Mouse (Mus musculus): ENCODE measurements at regions not wholly inside any gene's neighbourhood (a gene's known extent, or its start where the extent isn't known, plus 50 kb on each side); places are given as distances from the start of the nearest gene placed in this dataset.

DNA sequence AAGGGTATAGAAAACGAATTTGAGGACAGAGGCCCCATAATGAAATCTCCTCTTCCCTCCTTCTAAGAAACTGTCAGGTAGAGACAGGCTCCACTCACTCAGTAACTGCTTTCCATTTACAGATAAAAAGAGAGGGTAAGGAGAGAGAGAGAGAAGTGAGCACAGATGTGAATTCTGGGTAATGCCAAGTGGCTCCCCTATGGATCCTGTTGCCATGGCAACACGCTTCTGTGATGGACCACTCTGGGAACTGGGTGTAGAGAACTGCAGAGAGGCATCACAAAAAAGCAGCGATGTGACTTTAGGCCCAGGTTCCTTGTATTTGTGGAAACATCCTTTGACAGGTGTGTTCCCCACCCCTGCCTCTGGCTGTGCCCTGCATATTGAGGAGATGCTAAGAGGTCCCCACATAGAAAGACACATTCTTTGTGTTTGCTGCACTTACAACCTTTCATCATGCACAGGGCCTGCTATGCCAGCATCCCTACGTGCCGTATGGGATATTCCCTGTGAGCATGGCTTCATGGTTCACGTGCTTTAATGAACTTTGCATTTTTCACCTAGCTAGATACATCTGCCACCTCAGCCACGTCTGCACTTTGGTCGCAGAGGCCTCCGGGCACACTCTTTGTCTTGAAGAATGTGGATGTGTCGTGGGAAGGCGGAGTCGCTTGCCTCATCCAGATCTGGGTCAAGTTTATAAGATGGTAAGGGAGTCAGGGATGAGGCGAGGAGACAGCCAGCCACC, 84.4 kb upstream of the Irf2bp2 start:
- DNase-seq: no peak

DNA sequence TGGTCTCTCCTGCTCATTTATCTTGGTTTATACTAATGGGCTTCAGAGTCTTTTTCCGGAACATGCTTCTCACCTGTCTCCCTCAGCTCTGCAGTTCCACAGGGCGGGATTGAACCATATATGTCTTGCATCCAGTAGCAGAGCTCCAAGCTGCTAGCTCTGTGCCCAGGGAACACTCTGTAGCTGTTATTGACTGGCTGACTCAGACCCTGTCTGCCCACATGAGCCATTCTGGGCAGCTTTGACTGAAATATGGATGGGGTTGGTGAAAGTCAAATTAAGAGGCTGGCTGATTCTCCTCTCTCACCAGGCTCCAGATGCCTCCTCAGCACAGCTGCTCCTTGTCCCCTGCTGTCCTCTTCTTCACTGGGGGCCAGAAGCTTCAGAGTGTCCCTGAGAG, 81.4 kb upstream of the Irf2bp2 start:
- DNase-seq: no peak

DNA sequence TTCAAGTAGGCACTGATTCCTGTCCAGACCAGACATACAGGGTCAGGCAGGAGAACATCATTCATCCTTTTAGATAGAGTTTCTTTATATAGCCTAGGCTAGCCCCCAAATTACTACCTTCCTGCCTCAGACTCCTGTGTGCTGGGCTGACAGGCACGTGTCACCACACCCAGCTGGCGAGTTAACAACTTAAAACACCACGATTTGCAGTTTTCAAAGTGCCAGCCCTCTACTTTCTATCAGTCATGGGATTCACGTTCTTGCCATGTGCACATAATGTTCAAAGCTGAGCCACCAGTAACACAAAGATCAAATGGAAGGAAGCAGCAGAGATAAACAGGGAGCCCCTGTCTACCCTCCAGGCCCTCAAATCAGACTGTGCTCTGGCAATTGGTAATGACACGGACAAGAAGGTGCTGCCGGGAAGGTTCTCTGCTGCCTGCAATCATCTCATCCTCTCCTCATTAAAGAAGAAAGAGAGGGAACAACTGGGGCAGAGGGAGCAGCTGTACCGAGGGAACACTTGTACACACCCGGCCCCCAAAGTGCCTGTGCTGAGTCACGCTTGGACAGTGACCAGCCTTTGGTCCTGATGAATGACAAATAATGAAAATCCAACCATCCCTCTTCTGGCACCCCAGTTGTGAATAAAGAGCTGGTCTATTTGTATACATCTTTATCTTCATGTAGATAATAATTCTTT, 79.4 kb upstream of the Irf2bp2 start:
- no peak for DNase-seq

DNA sequence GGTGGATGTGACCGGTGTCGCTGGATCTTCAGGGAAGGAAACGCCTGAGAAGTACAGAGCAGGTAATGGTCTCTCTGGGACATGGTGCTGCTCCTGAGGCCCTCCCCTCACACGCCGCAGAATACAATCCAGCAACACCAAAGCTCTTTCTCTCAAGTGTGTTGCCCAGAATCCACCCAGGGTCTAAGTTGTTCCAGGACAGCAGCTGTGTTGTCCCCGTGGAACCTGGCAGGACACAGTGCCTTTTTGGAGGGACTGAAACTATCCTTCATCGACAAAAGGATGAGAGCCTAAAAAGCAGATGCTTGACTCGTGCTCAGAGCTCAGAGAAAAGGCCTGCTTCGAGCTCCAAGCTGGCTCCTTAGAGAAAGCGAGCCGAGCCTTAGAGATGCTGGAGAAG, 77.8 kb upstream of the Irf2bp2 start:
- no peak for DNase-seq

DNA sequence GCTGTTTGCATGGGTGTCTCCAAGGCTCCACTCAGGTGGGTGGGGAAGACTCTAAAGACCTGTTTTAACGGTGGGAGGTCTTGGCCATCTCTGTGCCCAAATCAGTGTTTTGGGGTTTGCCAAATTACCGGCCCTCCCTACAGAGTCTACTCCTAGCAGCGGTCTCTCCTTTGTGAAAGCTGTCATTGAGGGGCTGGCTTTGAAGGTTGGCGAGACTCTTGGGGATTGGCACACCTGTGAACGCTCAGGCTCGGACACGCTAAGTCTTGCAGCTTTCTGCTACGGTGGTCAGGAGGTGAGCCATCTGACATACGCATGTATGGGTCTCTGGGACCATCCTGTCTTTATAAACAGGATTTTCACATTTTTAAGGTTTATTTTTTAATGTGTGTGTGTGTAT, 76.1 kb upstream of the Irf2bp2 start:
- no peak for DNase-seq

DNA sequence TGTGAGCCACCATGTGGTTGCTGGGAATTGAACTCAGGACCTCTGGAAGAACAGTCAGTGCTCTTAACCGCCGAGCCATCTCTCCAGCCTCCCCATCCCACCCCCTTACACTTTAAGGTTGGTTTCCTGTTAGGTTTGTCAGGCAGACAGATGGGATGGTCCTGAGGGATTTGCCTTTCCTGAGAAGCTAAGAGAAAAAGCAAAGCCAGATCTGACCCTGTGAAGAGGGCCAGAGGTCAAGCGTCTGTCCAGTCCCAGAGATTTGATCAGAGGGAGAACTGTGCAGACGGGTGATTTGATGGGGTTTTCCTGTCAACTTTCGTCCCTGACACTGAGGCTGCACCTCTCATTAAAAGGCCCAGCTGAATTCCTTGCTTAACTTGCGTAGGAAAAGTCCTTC, 75.4 kb upstream of the Irf2bp2 start:
- no peak for DNase-seq

DNA sequence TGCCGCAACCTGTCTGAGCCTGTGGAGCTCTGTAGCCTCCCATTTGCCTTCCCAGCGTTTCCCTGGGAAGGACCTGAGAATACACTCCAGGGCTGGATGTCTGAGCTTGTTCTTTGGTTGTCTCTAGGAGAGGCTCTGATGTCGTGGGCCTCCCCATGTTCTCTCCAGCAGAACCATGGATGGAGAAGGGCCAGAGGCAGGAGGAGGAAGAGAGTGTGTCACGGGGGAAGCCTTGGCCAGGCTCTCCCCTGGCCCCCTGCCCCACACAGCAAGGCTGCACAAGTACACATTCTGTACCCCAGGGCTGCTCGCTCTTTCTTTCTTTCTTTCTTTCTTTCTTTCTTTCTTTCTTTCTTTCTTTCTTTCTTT, 74.9 kb upstream of the Irf2bp2 start:
- DNase-seq: peak; percentile 51

DNA sequence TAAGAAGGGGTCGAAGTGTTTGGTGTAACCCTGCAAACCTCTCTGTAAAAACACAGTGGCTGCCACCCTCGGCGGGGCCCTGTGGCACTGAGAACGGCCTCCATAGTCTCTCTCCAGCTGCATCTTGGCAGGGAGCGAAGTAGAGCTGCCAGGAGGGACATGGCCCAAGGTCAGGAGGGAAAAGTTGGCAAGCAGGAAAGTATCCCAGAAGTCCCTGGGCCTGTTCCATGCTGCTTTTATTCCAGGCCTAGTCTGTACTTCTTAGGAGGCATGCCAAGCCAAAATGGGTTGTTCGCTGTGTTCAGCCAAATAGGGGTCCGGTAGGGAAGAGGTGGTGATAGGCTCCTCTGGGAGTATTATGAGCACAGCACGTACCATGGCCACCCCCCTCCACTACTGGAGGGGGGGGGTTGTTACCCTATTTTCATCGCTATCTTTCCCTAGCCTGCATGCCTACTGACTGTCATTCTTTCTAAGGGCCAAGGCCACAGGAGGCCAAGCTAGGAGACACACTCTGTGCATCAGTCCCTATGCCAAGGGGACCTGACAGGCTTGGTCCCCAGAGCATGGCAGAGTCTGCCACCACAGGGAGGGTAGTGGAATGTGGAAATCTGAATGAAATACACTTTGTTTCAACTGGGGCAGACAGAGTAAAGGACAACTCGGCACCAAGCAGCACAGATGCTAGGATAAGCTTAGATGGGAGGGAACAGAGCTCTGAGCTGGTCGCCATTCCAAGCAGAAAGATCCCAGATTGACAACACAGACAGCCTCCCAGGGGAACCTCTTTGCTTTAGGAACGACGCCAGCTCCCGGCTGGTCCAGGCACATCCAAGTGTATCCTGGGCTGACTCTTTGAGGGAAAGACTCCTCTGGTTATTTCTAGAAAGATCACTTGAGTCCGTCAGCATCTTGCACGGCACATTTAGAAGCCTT, 74.2 kb upstream of the Irf2bp2 start:
- peak; percentile 87 for DNase-seq

DNA sequence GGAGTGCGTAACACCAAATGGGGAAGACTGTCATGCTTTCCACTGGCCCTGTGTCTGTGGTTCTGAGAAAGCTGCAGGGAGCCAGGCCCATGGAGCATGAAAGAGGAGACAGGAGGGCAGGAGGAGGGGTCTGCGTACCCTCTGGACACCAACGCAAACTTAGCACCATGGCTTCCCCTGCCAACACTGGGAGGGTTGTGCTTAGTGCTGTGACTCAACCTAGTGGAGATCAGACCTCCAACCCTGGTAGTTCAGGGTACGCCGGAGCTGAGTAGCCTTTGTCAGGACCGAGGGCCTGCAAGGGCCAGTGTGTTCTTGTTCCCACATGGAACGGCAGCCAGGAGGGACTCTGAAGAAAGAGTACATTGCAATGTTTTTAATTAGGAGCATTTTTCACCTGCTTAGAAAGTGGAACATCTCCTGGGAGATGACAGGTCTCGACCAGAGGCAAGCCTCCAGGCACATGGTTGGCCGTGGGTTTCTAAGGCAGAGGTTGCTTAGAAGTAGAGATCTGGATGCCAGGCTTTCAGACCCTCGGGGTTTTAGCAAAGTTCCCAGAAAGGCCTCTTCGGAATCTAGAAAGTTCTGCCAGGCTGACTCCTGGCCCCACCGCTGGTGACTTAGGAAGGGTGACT, 73.4 kb upstream of the Irf2bp2 start:
- DNase-seq: no peak

DNA sequence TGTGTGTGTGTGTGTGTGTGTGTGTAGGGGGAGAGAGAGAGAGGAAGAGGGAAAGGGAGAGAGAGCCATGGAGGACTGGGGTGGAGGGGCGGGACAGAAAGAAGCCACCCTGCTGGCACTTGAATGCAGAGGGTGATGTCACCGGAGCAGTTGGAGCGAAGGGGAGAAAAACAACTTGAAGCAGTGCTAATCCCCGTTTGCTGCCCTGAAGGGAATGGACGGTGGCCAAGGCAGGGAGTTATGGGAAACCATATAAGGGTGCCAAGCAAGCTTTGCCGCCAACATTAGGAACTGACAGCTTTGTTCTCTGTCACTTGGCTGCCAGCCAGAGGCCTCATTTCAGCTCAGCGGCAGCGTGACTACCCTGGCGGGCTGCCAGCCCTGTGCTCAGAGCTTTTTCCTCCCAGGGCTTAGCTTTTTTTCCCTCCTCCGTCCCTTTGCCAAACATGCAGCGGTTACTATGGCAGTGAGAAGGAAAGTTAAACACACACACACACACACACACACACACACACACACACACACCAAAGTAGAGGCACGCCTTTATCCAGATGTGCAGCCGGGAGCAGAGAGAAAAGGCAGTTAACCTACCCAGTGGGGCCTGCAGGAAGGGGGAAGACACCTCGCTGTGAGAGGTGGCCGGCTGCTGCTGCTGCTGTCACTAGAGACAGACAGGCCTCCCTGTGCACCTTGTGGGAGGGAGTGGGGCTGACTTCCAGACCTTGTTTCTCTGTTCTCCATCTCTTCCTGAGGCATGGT, 72.7 kb upstream of the Irf2bp2 start:
- peak; percentile 100 for DNase-seq

DNA sequence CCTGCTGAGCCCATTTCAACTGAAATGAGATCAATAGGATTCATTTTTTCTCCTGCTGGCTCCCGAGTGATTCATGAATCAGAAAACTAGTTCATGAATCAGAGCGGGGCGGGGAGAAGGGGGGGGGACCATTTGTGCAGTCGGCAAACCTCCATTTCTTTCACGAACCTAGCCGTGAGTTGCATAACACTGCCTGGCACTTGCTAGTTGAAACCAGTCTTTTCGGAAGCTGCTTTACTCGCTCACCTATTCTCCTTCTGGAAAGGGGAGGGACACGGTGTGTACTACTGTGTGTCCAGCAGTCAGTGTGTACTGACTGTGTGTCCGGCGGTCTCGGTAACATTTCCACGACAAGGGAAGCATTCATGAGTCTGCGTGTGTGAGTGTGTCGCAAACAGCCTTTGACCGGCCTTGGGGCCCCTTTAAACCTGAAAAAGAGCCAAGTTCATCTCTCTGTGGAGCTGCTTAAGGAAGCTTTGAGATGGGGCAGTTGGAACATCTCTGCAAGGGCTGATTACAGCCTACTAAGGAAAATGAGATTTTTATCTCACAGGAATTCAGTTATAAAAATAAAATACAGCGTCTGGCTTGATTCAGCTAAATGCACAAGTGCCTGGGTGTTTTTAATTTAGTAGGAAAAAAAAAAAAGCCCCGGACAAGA, 71.9 kb upstream of the Irf2bp2 start:
- DNase-seq: peak; percentile 58

DNA sequence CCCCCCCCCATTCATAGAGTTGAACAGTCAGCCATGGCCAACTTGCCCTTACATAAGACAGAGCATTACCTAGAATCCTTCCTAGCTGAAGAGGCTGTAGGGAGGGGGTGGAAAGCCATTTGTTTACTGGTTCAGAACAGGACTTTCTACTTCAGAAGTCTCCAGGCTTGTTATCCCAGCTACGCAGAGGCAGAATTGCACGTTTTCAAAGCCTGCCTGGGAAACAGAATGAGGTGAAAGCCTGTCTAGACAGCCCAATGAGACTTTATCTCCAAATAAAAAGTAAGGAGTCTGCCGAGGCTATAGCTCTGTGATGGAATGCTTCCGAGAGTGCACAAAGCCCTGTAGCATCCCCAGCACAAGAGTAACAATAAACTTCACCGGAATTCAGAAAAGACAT, 71.1 kb upstream of the Irf2bp2 start:
- DNase-seq: no peak

DNA sequence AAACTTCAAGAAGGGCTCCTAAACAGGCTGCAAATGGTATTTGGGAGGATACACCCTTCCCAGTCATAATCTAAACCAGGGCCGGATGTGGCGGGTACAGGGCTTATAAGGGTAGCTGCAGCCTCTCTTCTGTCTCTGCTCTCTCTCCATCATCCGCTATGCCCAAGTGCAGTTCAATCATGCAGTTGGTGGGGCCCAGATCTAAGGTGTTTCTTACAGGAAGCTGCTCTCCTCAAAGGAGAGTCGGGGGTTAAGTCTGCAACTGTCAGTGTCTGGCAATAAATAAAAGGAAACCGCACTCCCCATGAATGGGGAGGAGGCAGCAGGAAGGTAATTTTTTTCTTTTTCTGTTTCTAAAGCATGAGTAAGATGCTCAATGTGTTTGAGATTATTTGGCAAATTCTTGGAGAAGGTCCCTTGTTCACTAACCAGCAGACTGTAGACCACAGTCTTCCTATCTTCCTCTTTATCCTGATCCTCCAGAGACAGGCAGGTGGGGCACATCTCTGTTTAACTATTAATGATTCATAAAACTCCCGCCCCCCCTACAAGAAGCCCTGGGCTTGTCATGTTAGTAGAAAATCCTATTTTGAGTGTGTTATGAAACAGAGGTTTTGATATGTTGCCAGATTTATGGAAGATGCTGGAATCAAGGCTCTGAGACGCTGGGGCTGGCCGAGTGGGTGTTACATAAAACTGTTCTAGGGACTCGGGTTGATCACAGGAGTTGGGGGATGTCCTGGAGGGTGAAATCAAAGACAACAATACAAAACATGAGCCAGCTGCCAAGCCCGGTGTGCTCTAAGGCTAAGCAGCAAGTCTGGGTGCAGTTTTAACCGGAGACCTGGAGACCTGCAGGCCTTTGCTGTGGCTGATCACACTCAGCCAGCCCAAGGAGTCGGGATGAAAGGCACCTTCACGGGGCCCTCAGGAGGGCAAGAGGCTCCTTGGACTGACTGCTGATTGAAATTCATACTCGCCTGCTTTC, 69.3 kb upstream of the Irf2bp2 start:
- DNase-seq: no peak

DNA sequence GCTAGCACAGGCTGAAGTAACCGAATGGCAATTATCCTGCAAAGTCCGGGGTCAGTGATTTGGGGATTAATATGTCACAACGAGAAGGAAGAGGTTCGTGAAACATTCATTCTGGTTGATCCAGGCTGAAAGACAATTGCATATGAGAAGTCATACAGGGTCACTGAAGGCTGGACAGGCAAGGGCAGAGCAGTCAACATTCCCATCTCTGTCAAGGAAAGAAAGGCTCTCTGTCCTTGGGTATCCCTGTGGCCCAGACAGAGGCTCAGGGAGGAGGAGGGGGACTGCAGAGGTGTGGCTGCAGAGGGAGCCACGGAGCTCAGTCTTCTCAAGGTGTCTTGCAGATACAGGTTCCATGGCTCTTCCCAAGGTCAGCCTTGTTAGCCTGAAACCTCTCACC, 68.4 kb upstream of the Irf2bp2 start:
- DNase-seq: no peak

DNA sequence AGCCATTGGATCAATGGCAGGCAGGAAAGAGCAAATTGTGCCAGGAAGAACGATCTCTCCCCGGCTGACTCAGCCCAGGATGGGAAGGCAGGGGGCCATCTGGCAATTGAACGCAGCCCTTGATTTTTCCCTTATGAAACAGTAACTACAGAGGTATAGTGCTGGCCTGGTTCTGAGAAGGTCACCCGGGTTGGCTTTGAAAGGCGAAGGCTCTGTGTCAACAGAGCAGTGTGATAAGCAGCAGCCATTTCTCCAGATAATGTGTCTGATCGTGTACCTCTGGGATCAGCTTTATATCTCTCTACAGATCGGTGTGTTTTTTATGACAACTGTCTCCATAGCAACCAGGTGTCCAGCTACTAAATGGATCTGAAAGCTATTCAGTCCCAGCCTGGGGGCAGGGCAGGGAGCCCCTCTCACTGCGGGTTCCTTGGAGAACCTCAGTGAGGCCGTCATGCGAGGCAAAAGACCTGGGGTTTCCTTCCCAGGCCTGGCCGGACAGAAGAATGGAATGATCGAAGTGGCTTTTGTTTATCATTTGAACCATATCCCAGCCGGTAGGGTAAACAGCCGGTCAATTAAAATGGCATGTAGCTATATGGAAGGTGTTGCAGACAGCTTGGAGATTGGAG, 67.8 kb upstream of the Irf2bp2 start:
- peak; percentile 55 for DNase-seq

DNA sequence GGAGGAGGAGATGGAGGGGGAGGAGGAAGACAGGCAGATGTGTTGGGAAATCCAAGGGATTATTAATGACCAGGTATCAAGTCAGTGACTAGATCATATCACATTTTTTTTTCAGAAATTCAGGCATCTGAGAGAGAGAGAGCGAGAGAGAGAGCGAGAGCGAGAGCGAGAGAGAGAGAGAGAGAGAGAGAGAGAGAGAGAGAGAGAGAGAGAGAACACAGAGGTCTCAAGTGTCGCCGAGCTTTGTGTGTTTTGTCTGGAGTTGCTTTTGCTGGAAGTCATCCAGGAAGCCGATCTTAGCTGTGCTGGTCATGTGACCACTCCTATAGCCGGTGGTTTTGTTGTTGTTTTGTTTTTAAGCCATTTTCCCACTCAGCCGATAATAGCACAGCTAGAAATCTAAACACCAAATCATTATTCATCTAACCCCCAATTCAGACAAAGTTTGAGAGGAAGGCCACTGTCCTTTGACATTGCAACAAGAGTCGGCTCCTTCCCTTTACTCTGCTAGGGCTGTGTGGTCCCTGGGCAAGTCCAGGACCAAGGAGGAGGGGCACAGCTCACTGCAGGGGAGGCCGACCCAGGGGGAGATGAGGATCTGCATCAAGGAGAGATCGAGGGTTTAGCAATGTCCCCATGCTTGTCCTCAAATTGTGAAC, 67.0 kb upstream of the Irf2bp2 start:
- no peak for DNase-seq

DNA sequence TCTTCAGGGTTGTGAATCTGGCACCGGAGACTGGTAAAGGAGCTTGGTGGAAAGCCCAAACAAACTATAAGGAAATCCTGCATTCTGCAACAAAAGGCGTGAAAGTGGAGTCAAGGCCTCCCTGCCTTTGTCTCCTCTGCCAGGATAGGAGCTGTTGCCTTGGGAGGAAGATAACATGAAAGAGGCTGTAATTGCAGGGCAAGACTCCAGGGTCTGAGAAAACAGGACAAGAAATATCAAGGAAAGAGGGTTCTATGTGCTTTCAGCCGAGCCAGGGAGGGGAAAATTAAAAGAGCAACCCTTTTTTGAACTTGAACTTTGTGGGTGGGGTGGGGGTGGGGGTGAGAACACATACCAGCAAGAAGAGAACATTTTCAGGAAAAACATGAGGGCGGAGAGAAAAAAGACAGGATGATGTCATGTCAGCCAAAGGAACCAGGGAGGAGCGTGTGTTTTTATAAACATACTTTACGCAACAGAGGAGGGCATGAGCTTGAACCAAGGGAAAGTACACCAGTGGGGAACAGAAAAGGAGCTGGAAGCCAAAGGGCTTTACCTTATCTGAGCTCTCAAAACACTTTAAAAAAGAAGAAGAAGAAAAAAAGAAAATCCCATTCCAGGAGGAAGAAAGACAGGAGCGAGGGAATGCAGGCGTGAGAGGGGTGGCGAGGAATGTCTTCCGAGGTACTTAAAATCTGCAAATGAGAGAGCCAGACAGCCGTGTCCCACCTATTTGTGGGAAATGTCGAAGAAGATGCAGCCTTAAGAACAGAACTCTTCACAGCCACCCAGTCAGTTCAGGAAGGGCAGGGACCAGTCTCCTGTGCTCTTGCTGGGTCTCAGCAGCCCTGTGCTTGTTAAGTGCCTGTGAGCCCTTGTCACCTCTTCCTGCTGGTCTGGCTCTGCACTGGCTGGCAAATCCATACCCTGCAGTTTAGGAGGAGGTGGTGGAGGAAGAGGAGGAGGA, 66.2 kb upstream of the Irf2bp2 start:
- peak; percentile 57 for DNase-seq

DNA sequence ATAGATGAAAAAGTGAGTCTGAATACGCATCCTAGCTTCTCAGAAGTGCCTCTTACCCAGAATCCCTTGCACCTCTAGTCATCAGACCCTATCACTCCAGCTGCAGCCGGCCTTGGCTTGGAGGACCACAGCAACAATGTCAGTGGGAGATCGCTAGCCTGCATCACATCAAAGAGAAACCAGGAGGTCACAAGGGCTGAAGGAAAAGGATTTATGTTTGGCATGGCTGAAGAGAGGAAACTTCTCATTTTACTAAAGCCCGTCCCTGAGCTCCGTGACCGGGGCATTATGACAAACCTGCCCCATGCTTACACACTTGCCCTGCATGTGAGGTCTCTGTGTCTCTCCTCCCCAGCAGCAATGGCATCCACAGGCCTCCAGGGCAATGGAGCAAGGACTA, 63.8 kb upstream of the Irf2bp2 start:
- DNase-seq: no peak

All from heart, postnatal 4 days (tissue).